Mouse (Mus musculus) kidney, adult 8-10 months (tissue): ENCODE results near the gene Rnf214.

Experiments used
- DNase-seq, 2 experiments: peaks; one replicate each; pipeline ENCODE4 v3.0.0; 2022

Gene Rnf214

DNA sequence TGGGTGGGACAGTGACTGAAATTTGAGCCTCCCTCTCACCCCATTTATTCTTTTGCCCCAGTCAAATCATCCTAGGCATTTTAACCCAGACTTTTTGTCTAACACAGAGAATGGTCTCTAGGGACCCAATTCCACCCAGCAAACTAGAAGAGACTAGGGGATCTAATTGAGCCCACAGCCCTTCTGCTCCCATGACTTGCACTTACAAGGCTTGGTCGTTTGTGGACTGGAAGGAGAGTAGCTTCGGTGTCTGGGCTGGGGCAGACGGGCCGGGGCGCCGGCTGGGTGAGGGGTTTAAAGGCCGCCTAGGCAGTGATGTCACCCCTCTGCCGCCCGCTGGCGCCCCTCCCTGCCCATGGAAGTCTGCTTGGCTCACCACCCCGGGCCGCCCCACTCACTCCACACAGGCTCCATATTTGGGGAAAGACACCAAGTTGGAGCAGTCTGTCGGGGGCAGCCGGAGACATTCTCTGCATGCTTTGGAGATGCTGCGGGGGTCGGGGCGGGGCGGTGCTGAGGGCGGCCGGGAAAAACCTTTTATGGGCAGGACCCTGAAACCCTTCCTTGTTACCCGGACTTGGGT, 29.0 kb upstream of the Rnf214 start, which contains the start of gene Tagln:
TSS of gene Tagln (minus strand) at position 431 of the 583 bp plus-strand sequence.
- DNase-seq, result no peak

GRCm38 (mm10) chr9:45932571-45933415, 26.1 kb upstream of the Rnf214 start:
- peak; percentile 39 to 40 for DNase-seq

DNA sequence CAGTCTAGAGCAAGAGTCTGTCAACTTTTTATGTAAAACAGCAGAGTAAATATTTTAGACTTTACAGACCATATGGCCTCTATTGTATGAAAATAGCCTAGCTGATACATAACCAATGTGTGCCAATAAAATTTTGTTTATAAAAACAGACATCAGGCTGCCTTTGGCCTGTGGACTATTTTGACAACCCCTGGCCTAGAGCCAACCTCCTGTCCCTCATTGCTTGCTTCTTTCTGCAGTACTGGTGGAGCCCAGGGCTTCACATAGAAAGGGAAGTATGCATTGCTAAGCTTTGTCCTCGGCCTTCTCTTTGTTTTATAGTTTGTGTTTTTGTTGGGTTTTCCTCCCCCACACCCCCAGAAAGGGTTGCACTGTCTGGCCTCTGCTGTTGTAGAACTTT, 25.2 kb upstream of the Rnf214 start:
- no peak for DNase-seq

DNA sequence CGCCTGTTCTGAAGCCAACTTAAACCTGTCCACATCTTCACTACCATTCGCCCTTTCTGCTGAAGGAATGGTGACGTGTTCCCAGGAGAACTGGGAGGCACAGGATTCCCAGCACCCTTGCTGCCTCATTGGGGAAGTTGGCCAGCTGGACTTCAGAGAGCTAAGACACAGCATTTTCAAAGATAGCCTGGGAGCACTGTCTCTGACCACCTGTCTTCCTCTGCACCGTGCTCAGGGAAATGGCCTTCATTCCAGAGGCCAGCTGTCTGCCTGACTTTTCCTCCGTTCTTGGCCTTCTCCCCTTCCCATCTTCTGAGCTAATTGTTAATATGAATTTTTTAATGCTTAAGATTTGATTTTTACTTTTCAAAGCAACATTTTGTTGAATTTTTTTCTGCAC, 22.6 kb upstream of the Rnf214 start:
- DNase-seq, result no peak

- no peak for DNase-seq
Observed at GRCm38 (mm10) chr9:45919895-45920294, 13.2 kb upstream of the Rnf214 start.

DNA sequence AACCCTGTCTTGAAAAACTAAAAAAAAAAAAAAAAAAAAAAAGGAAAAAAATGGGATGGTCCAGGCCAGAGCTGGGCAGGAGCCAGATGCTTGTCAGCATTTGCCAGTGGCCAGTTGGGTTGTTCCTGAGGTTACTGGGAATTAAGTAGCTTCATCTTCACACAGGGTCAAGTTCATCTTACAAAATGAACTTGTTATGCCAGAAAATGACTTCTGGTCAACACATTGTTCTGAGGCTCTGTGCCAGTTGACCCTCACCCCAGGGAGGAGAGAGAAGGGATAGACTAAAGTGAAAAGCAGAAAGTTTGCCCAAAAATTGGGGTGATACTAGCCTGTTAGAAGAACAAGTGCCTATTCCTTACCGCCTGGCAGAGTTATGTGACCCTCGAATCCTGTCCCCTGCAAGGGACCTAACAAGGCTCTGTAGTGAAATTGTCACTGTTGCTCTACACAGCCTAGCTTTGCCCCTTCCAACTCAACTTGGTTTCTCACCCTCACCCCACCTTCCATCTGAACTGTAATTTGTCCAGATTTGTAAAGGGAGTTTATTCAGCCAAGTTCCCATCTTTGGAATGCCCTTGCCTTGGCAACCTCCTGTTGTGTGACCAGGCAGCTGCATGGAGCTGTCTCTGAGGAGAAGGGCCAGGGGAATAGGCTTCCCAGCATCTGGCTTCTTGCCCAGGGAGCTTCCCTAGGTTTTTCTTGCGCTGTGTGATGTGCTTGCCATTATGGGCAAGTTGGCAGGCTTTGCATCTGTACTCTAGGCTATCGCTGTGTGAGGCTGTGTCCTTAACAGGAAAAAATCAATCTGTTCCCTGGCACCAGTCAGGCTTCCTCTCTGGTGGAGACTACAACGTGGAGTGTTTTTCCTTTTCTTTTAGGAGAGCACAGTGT, 10.6 kb upstream of the Rnf214 start:
- DNase-seq, result peak; percentile 60 to 61

DNA sequence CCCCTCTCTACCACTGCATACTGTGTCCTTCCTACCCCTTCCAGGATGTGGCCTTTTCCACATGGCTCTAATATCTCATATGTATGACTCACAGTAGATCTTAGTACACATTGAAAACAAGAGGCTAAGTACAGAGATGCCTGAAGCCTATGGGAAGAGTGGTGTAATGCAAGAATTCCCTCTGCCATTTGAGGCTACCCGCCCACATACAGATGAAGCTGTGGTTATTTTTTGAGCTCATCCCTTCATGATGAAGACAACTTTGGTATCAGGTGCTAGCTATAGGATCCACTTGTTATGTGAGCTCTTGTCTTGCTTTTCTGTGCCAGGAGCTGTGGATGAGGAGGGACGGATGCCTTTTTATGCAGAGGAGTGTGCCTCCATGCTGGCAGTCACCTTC, 8.9 kb upstream of the Rnf214 start:
- no peak for DNase-seq

GRCm38 (mm10) chr9:45911673-45912072, 5.0 kb upstream of the Rnf214 start:
- peak in 1 of 2 experiments; percentile 74 for DNase-seq

GRCm38 (mm10) chr9:45910995-45911394, 4.3 kb upstream of the Rnf214 start:
- DNase-seq, result no peak

GRCm38 (mm10) chr9:45907078-45907428, 342 bp upstream of the Rnf214 start:
- DNase-seq, result peak; percentile 31 to 32

- peak; percentile 23 to 32 for DNase-seq
Observed at GRCm38 (mm10) chr9:45905811-45906237, 887 bp downstream of the Rnf214 start.

DNA sequence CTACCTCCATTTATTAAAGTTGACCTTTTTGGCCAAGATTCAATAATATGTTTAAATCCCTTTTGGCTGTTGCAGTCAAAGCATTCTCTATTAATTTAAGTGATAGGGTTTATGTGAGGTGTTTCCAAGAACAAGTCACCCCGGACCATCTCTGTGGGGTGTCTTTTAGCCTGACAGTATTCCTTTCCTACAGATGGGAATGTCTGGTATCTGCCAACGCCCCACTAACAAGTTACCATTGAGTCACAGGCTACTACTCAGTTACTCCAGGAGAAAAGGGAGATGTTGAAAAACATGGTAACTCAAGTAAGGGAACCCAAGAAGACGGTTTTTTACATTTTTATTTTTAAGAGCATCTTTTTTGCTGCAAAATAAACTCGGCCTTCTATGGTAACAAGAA, 1.5 kb downstream of the Rnf214 start:
- no peak for DNase-seq

DNA sequence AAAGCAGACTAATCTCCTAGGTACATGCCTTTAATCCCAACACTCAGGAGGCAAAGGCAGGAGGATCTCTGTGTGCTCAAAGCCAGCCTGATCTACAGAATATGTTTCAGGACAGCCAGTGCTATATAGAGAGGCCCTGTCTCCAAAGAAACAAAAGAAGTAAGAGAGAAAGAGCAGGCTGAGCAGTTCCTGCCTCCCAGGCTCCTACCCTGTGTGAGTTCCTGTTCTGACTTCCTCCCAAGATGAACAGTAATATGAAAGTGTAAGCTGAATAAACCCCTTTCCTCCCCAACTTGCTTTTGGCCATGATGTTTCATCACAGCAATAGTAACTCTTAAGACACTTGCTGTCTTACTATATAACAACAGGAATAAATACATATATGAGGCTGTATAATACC, 13.0 kb downstream of the Rnf214 start:
- DNase-seq, result no peak

GRCm38 (mm10) chr9:45877928-45878327, 28.8 kb downstream of the Rnf214 start:
- peak; percentile 43 to 61 for DNase-seq

DNA sequence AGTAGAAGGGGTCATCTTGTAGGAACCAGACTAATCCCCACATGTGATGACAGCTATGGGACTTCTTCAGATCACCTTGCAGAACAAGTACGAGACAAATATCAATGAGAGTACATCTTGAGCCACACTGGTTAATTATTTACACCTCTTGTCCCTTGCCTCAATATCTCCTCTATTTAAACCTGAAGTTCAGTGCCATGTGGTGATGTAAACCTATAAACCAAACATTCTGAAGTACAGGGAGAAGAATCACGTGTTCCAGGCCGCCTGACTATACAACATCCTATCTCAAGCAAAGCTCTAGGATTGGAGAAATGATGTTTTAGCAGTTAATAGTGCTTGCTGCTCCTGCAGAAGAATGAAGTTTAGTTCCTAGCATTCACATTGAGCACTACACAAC, 36.4 kb downstream of the Rnf214 start:
- no peak for DNase-seq

DNA sequence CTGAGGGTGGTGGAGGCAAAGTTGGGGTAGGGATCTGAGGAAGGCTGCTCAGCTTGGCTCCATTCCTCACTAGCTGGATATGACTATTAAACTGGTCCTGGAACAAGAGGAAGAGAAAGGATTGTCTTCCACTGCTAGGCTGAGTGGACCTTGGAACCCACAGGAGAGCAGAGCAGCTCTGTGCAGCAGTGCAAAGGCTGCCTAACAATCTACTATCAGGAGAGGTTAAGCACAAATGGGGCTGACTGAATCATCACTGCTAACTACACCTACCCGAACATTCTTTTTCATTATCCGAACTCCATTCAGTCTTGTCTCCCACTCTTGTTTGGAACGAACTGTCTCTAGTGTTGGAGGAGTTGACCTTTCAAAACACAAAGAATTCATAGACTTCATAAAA, 37.5 kb downstream of the Rnf214 start:
- no peak for DNase-seq

DNA sequence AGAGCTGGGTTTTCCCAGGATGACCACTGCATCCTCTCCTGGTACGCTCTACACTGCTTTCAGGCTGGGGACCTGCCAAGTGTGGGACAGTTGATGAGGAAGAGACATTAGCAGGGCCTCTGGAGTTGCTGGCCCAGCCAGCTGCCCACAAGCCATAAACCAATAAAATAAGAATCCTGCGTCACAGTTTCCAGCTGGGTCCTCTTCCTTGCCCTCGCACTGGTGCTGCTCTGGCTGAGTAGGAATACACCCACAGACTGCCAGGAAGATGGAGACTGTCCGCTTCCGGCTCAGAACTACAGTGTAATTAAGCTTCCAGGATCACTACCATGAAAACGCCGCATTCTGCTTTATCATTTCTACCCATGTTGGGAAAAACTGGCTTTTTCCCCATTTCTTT, 44.9 kb downstream of the Rnf214 start:
- DNase-seq, result no peak

GRCm38 (mm10) chr9:45859364-45859763, 47.3 kb downstream of the Rnf214 start:
- no peak for DNase-seq

DNA sequence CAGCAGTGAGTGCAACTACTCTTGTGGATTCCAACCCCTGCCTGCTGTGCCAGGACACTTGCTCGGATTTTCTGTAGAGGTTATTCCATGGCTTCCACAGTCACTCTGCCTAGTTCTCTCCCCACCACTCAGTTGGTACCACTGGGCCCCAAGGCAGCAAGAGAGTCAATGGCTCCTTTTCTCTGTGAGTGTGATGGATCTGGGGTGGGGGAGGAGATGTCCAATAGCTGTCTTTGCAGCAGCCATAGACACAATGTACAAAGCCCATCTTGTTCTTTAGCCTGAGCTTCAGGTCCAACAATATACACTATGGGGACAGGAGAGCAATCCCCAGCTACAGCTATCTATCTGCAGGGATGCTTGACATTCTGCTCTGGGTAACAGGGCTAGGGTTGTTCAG, 52.6 kb downstream of the Rnf214 start:
- no peak for DNase-seq

- DNase-seq, result no peak
Observed at GRCm38 (mm10) chr9:45853695-45854094, 53.0 kb downstream of the Rnf214 start.

- DNase-seq, result no peak
Observed at GRCm38 (mm10) chr9:45851776-45852175, 54.9 kb downstream of the Rnf214 start.

DNA sequence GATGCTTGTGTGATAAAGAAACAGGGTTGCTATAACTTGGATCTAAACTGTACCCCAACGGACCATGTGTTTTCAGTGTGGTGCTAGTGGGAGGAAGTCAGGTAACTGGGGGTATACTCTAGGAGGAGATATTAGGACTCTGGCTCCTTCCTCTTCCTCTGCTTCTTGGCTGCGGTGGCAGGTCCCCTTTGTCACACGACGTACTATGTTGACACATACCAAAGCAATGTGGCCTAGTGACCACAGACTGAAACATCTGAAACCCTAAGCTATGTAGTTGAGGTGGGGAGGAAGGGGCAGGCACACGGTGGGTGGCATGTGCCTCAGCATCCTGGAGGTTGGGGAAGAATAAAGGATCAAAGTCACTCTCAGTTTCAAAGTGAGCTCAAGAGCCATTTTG, 55.4 kb downstream of the Rnf214 start:
- DNase-seq, result no peak

DNA sequence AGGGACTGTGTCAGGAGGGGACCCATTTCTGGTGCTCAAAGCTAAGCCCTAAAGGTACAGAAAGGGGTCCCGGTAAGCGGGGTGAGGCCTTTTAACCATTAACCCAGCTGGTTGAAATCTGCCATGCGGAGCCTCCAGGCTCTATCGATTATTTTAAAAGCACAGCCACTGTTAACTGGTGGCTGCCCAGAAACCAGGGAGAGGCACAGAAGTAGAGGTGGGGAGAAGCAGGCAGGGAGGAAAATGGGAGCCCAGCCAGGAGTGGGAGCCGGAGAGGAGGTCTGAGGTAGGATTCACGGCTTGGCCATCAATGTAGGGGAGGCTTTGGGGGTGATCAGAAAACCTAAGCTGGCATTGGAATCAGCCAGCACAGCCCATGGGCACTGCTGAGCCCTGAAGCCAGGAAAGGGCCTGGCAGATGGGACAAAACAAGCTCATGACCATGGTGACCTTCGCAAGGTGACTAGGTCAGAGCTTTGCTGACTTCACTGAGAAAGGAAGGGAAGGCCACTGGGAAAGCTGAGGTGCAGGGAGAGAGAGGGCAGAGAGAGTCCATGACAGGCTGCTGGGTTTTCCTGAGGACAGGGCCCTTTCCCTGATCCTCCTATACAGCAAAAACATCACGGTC, 56.1 kb downstream of the Rnf214 start:
- DNase-seq, result peak in 1 of 2 experiments; percentile 24
